ENCODE assay signal across 8 mouse cellular contexts in genomic region chr17:13759156-13759852, GRCm38 (mm10). TPM values are rescaled to one million over a fixed set of nuclear protein-coding genes. Genes with fewer than 3 reads are reported as not detected.
A peak's percentile ranks its signal among the peaks of the same experiment; 100 is the strongest.
DNase-seq lines count a peak whose midpoint lies in the region; ATAC-seq and TF ChIP-seq lines count a peak whose summit lies in the region.

No protein-coding gene starts in this region.

- H3K4me3 ChIP-seq in ES-Bruce4 (ENCODE audit: low read depth, low read length) = peak overlapping the region; percentile 88
- peak overlapping the region; percentile 59 for H3K4me3 ChIP-seq in liver, embryonic 15.5 days (replicated peaks)

- peak overlapping the region; percentile 93 for H3K9ac ChIP-seq in ES-Bruce4 (ENCODE audit: low read depth, poor library complexity, severe bottlenecking)
- H3K9ac ChIP-seq in liver, embryonic 15.5 days = no peak overlapping the region

- TF ChIP-seq EP300 in ES-Bruce4 (IDR thresholded peaks at IDR 0.05; ENCODE audit: insufficient read depth, low read depth, low read length) = no peak

- 19% methylated on average over 13 of the region's 13 CpGs for WGBS in liver, embryonic 15.5 days (ENCODE audit: insufficient replicate concordance)

- ATAC-seq in frontal cortex, adult (ENCODE audit: low TSS enrichment) = peak; percentile 13; the same call in 1 of the 2 replicates
- ATAC-seq in liver, embryonic 15.5 days (ENCODE audit: insufficient read depth) = no peak
- no peak for ATAC-seq in monocyte, adult 5-6 weeks (replicated peaks; ENCODE audit: insufficient number of reproducible peaks, low FRiP score, low TSS enrichment, poor library complexity, severe bottlenecking)

- H3K36me3 ChIP-seq in ES-Bruce4 (ENCODE audit: control insufficient read depth, insufficient read depth, low read length, poor library complexity, severe bottlenecking) = no peaks in the 10 kb centered on the region
- H3K36me3 ChIP-seq in liver, embryonic 15.5 days (replicated peaks) = no peaks in the 10 kb centered on the region

- no peak overlapping the region for H3K27ac ChIP-seq in ES-Bruce4 (ENCODE audit: insufficient read depth, low read length)
- H3K27ac ChIP-seq in liver, embryonic 15.5 days (replicated peaks) = peak overlapping the region; percentile 69

- H3K4me1 ChIP-seq in ES-Bruce4 (ENCODE audit: control insufficient read depth, insufficient read depth, low read length) = peaks cover 2% of the 10 kb centered on the region
- H3K4me1 ChIP-seq in liver, embryonic 15.5 days (replicated peaks) = 0 out of 2 replicates have a peak, but pooled peaks cover 6% of the 10 kb centered on the region

- no peaks in the 10 kb centered on the region for H3K9me3 ChIP-seq in ES-Bruce4 (replicated peaks; ENCODE audit: control insufficient read depth, insufficient read depth, low read length, poor library complexity, severe bottlenecking)
- no peaks in the 10 kb centered on the region for H3K9me3 ChIP-seq in liver, embryonic 15.5 days (replicated peaks)

- no peak for TF ChIP-seq CTCF in ES-Bruce4 (IDR thresholded peaks at IDR 0.05; ENCODE audit: low read depth, low read length)

- no peak for DNase-seq in frontal cortex, postnatal 14 days (ENCODE audit: low spot score in 2 of 2)
- peak; percentile 58 for DNase-seq in embryo, embryonic 9.5 days (ENCODE audit: extremely low spot score)
- peak; percentile 5 for DNase-seq in induced T-regulatory cell, adult 2 months (ENCODE audit: low read depth)
- no peak for DNase-seq in spleen, postnatal 14 days (ENCODE audit: low spot score in 2 of 2)

- no peak for TF ChIP-seq POLR2A in ES-Bruce4 (IDR thresholded peaks at IDR 0.05; ENCODE audit: insufficient read depth, low read length)

- peak overlapping the region; percentile 62 for H3K4me2 ChIP-seq in liver, embryonic 15.5 days

- no peaks in the 10 kb centered on the region for H3K27me3 ChIP-seq in ES-Bruce4 (ENCODE audit: control insufficient read depth, insufficient read depth, low read length, poor library complexity, severe bottlenecking)
- peaks cover 56% of the 10 kb centered on the region for H3K27me3 ChIP-seq in liver, embryonic 15.5 days

RNA-seq across cellular contexts. Expression of gene Afdn, which starts 1.0 kb away (rescaled TPM):
- polyA plus RNA-seq in ES-Bruce4 (2011; ENCODE audit: insufficient read depth, insufficient read length, low read depth, missing spikeins) = 286 and 288 TPM in 2 replicates
- 9.5 TPM in 2 replicates for polyA plus RNA-seq in liver, embryonic 15.5 days (2015; fragmentation: Nextera tagmentation; extraction: Ambion mirVana)
- 116 to 154 TPM (median 126 TPM) in 3 replicates for total RNA-seq in monocyte, adult 5-6 weeks (2017)

RNA-seq across cellular contexts. Expression of gene Tcte2, which starts 2.3 kb away (rescaled TPM):
- polyA plus RNA-seq in ES-Bruce4 (2011; ENCODE audit: insufficient read depth, insufficient read length, low read depth, missing spikeins) = 8.2 and 8.3 TPM in 2 replicates
- polyA plus RNA-seq in liver, embryonic 15.5 days (2015; fragmentation: Nextera tagmentation; extraction: Ambion mirVana) = 0.16 and 0.28 TPM in 2 replicates
- 0.39 TPM in 1 of 3 replicates, not detected in the others for total RNA-seq in monocyte, adult 5-6 weeks (2017)

Comparison
In these comparisons a context has a peak if more than half of its experiments do, and no peak if none do; other contexts are left out.
1. DNase-seq: peak in embryo, embryonic 9.5 days (single experiment) and induced T-regulatory cell, adult 2 months (single experiment); none in frontal cortex, postnatal 14 days (0 of 2) and spleen, postnatal 14 days (0 of 2).
2. RNA of gene Afdn, which starts 1.0 kb away (polyA plus RNA-seq): 286 to 288 TPM in ES-Bruce4; 9.5 TPM in liver, embryonic 15.5 days; every median in the first group is over 10 times any median in the second.